Mouse (Mus musculus): ENCODE results near the gene Rad51b.

The Rad51b gene

DNA sequence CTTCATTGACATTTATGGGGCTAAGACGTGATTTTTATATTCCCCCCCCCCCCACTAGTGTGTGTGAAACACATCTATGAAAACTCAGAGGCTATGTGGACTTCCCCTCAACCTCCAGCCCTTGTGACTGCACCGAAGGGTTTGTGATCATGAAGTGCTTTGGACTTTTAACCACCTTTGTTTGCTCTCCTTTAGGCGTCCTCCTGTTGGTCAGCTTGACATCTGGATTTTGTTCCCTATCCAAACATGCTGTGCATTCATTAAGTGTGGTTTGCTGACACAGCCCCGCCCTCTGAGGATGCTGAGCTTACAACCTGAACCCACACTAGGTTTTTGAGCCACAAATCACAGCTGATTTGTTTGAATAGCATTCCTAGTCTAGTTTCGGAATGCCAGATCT lies 502.3 kb downstream of the Rad51b start:
- no peak for DNase-seq (ENCODE audit: low read depth, low spot score)

DNA sequence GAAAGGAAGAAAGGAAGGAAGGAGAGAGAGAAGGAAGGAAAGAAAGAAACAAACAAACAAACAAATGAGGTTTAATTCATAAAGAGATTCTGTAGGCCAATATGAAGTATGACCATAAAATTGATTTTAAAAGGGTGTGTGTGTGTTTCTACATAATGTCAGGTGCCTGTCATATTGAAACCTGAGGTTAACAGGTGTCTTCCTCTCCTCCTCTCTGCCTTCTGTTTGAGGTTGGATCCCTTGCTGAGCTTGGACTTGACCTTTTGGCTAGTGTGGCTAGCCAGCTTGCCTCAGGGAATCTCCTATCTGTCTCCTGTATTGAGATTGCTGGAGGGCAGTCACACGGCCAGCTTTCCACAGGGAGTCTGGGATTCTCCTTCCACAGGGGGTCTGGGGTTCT lies 506.6 kb downstream of the Rad51b start:
- DNase-seq (ENCODE audit: low read depth, low spot score): no peak

DNA sequence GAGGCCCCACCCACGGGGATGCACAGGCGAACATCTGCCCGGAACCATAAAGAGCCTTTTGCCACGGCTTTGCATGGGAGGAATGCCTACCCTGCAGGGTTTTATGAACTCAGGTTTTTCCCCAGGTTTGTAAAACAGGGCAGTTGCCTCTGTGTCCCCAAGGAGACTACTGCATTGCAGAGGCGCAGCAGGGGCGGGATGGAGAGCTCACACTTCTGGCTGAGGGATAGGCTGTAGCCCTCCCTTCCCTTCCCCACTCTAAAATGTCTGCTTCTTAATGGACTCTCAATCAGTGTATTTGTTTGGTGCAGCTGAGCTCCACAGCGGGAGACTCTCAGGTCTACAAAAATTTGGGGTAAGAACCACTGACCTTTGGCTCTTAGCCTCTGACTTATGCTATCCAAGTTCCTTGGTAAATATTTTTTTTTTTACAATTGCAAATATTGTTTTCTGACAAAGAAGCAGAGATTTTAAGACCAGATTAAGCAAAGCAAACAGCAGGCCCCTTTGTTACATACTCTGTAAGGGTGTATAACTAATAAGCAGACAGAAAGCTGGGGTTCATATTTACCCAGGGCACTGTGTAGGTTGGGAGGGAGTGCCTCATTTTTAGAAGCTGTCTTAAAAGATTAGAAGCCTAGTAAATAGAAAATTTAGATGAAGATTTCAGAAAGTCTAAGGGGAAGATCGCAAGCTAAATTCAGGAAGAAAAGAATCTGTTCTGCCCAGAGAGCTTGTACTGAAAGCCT lies 507.9 kb downstream of the Rad51b start:
- DNase-seq (ENCODE audit: low read depth, low spot score): no peak

DNA sequence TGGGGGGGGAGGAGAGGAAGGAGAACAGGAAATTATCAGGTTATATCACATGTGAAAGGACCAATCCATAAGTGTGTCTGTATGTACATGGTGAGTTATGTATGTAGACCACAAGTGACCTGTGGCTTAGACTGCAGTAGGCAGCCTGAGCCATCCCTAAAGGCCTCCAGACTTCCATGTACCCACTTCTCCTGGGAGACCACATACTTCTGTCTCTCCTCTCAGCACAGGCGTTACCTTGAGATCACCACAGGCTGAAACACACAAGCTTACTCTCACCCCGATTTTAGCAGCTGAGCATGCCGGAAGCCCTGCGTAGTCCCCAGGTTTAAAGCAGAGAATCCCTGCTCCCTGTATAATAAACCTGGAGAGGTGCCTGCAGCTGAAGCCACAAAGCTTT lies 509.9 kb downstream of the Rad51b start:
- no peak for DNase-seq (ENCODE audit: low read depth, low spot score)

DNA sequence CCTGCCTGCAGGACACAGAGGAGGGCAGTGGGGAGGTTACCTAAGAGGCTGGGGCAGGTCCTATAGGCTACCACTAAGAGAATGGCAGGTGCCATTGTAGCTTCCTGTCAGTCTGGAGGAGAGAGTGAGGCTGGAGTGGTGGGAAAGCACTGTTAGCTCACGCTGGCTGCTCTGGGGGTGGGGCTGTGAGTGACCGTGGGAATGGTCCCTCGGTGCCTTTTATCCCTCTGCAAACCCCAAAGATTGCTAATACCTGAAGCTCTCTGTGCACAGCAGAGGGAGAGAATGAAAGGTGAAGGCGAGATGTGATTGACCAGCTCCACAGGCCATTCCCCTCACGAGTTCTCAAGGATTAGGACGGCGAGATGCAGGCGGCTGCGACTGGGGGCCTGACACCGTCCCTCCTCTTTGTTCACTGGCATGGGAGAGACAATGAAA lies 510.3 kb downstream of the Rad51b start:
- no peak for DNase-seq (ENCODE audit: low read depth, low spot score)

DNA sequence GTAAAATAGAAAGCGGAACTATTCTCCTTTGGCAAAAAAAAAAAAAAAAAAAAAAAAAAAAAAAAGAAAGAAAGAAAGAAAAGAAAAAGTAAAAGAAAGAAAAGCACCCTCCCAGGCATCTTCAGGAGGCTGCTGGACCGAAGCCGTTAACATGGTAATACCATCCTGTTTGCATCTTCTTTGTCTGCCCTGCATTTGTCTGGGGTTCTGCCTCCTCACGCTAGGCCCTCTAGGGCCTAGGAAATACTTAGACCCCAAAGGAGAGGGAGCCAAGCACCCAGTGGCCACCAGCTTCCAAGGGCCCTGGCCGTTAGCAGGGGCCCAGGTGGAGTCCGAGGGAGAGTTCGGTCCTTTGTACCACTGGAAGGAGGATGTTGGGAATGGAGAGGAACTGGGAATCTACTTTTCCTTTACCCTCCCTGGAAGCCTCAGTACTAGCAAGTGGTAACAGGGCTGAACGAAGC lies 510.9 kb downstream of the Rad51b start:
- no peak for DNase-seq (ENCODE audit: low read depth, low spot score)

DNA sequence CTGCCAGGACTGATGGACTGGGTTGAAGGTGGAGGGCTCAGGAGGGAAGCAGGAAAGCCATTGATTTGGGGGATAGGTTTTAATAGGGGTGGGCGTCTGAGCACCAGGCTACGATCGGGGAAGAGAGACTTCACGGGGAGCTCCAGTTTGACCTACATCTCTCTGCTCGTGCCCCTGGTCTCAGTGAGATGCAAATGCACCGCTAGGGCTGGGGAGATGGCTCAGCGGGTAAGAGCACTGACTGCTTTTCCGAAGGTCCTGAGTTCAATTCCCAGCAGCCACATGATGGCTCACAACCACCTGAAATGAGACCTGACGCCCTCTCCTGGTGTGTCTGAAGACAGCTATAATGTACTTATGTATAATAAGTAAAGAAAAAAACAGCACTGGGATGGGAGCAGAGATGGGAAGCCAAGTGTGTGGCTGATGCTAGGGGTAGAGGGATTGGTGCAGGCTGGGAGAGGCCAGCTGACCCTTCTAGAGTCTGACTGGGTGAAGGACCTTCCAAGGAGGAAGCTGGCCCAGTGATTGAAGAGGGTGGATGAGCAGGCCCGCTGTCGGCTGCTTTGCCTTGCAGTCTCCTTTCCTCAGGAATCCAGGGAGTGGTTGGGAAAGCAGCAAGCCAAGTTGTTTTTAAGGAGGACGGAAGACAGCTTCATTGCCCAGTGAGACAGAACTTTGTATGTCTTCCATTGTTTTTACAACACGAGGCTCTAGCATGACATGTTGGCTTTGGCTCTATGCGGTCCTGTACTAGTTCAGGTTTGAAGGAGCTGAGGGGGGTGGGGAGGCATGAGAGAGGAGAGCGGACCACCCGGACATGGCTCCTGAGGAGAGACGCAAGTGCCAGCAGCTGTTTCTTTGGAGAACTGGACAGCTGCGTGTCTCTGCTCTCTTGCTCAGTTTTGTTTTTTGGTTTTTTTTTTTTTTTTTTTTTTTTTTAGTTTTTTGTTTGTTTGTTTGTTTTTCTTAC lies 511.6 kb downstream of the Rad51b start:
- DNase-seq (ENCODE audit: low read depth, low spot score): no peak

DNA sequence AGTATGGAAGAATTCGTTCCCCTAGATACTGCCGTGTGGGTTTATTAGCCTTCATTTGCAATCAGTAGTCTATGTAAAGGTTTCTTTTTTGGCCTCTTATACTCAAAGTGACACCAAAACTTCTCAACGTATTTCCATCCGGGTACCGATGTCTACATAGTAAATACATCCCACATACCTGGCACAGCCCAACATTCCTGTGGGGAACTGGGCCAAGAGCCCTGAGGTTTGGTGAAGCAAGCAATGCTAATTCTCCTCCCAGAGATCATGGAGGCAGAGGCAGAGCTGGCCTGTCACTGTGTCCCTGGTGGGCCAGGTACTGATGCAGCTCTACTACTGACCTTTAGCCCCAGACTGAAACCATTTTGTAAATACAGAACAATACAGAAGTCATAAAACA lies 512.4 kb downstream of the Rad51b start:
- DNase-seq (ENCODE audit: low read depth, low spot score): no peak

DNA sequence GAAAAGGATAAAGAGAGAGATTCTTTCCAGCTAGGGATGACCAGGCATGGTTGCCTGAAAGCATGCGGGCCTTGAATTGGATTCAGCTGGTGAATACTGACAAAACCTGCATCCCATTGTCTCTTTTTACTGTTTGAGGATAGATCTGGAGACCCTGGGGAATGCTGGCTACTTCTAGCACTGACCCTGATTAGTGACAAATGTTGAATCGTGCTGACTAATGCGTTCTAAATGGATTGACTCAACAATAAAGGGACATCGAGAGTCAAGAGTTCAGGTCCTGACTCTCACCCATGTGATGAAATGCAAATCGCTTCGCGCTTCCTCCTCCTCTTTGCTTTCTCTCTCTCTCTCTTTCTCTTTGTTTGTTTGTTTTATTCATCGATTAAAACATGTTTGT lies 515.3 kb downstream of the Rad51b start:
- no peak for DNase-seq (ENCODE audit: low read depth, low spot score)

DNA sequence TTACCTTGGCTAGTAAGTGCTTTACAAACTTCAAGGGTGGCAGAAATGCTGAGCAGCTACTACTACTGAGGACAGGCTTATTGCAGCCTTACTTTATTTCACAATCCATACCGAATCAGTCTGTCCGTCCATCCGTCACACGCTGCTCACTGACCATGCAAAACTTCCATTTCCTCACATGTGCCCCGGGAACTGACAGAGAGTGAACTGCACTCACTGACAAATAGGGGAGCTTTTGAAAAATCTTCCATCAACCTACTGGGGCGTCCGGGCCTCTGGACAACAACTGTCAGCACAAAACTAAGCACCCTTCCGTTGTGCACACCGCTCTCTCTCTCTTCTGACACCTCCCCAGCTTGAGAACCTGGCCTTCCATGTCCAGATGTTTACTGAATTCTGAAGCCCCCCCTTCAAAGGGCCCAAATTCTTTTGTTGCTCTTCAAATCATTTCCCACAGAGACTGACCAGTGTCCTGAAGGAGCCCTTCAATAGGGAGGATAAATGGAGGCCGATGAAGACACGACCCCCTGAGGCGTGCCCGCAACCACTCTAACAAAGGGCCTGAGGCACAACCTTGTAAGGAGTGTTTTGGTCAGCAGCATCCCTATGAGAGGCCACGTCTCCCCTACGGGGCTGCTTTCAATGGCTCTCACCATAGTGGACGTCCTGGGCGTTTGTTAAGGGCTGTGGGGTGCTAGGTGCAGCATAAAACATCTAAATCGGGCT lies 515.9 kb downstream of the Rad51b start:
- no peak for DNase-seq (ENCODE audit: low read depth, low spot score)

DNA sequence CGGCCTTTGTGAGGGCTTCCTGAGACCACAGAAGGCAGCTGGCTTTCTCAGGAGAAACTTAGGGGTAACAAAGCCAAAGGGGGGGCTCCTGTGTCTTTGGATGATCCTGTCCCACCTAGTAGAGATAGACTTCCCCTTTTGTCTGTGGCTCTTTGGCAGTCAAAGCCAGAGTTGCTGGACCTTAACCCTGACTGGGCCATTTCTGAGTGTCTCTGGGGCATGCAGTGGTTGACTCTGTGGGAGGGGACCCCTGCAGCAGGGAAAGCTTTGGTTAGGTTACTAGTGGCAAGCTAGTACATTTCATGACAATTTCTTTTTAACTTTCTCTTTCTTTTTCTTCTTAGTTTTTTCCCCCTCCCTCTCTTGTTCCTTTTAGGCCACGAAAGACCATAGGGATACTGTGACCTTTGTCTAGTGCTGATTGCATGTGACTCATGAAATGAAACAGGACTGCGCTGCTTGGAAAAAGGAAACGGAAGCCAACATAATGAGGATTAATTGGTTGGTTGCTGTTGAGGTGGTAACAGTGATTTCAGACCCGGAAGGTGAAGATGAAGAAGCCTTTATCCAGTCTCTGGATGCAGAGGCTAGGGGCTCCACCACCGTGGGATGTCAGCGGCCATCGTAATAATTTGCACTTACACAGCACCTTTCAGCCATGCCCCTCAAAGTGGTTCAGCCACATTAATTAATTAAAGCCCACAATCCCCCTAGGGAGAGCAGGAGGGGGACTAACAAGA lies 516.7 kb downstream of the Rad51b start:
- no peak for DNase-seq (ENCODE audit: low read depth, low spot score)

DNA sequence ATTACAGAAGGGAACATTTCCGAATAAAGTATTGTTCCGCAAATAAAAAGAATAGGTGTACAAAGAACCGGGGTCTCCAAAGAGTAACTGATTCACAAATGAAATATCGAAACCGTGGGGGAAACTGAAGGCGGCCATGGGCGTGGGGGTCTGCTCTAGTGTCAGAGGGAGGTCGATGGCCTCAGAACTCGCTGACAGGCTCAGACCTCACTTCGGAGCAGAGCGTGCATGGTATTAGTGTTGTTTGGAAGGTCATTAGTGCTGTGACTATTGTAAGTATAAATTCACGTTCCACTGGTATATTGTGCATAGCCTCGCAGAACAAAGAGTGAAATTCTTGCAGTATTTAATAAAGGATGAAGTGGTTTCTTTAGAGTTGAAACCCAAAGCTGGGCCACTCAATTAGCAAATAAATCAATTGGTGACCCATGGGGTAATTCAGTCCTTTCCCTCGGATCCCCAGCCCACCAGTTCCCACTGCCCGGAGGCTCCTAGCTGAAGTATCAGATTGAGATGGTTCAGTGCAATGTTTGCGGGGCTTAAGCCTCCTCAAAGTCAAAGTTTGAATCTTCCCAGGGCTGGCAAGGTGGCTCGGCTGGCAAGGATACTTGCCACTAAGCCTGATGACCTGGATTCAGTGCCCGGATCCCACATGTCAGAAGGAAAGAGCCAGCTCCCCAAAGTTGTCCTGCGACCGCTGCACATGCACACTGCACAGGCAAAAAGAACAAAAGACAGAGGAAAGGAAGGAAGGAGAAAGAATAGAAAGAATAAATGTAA lies 517.4 kb downstream of the Rad51b start:
- no peak for DNase-seq (ENCODE audit: low read depth, low spot score)

DNA sequence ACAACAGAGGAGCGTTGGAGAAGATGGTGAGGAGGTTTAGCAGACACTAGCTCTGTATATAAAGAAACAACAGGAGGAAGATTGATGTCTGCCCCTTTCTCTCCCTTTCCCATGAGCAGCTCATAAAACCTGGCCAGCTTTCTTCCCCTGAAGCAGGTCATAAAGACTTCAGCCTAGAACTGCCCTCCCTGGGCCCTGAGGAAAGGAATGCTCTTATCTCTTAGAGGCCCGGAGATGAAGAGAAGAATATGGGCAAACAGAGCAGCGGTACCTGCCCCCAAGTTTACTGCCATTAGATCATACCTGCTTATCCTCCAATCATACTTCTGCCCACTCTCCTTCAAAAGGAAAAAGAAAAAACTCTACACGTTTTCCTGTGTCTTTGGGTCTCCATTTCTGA lies 519.2 kb downstream of the Rad51b start:
- DNase-seq (ENCODE audit: low read depth, low spot score): no peak

DNA sequence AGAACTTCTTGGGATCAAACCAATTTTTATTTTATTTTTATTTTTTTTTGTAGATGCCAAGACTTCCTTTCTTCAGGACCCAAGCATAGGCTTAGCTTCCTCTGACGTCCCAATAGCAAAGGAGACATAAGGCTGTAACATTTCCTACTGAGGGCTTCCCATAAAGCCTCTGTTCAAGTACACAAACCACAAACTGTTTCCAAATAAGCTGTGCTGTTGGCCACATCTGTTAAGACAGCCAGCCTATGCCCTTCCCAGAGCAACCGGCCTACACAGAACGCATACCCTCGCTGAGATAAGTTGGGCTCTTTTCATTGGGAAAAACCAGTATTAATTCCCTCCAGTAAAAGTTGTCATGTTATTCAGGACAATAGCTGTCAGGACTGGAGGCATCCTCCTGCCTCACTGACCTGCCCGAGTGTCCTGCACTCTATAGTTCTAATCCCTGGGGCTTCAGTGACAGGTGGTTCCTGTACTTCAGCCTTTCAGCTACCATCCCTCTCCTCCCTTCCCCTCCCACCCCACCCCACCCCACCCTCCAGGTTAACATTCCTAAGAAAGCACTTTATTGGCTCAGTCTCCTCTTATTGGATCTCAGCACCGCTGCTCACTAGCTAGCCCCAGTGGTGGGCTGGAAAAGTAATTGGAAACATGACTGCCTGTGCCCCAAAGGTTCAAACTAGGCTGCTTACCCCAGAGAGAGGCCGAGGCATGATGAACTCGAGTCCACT lies 523.3 kb downstream of the Rad51b start:
- no peak for DNase-seq (ENCODE audit: low read depth, low spot score)

DNA sequence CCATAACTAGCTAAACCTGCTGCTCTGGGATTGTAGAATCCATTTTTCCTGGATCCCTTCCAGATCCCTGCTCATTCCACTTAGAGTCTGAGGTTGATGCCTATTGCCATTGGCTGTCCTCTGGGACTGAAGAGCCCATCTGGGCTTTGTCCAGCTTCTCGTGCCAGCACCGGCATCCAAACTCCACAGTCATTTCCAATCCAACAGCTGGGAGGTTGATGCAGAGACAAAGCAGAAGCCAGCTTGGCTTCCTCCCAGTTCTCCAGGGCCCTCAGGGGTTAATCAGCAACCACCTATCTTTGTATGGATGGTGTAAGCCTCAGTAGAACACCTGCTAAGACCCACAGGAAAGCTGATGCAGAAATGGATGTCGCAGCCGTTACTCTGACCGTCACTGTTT lies 524.8 kb downstream of the Rad51b start:
- no peak for DNase-seq (ENCODE audit: low read depth, low spot score)

DNA sequence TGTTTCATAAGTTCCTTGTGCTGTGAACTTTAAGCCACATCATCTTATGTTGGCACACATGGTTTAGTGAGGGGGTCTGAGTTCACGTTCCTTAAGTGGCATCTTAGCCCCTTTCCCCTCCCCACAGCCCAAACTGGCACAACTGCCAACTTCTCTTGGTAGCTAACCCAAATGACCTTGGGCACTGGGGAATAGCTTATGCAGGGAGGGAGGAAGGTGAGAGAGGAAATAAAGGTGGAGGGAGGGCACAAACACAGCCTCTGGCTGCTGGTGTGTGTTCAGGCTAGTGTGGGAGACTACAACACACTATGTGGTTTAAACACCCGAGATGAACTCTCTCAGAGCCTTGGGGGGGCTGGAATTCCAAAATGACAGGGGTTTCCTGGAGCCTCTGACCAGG lies 525.3 kb downstream of the Rad51b start:
- no peak for DNase-seq (ENCODE audit: low read depth, low spot score)

DNA sequence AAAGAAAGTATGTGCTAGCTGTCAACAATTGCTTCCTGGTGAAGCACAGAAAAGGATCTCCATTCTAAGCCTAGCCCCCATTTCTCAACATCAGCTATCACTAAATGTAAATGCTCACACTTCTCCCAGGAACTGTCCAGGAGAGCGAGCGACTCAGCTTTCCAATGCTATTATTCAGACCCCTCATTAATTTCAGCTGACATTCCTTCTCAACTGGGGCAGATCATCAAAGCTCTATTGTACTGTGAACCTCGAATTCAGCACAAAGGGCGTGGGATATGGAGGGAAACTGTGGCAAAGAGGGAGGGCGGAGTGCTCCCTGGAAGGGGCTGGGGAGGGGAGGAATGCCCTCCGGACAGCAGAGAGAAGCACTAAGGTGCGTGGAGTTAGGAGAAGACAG lies 528.8 kb downstream of the Rad51b start:
- no peak for DNase-seq (ENCODE audit: low read depth, low spot score)

DNA sequence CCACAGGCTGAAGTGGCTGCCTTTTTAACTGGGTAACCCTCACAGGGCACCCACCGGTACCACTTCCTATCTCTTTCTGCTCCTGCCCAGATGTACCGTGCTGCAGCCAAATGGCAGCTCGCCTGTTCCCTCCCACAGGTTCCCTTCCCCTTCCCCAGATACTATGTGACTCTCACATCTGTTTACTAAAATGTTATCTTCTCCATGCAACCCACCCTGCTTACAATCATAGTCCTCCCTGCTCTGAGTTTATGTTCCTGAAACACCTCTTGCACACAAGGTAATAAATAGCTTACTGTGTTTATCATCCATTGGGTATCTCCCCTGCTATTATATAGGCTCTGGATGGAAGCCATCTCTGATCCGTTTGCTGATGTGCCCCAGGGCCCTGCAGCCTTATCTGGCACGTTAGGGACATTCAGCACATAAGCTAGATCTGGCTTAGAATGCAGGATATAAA lies 530.2 kb downstream of the Rad51b start:
- no peak for DNase-seq (ENCODE audit: low read depth, low spot score)

DNA sequence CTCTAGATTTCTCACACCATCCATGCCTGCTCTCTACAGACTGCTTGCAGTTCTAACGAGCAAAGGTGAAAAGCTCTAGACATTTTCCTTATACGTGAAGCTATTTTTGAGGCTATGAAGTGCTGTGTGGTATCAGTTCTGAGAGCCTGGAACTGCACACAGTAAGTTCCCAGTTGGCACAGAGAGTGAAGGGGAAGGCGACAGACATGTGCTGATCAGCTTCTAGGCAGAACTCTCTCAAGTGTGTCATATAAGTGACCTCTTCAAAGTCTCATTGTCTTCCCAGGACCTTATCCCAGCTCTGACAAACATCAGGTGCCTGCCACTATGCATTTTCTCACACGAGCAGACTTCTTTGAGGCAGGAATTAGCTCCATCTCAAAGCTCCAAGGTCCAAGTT lies 530.7 kb downstream of the Rad51b start:
- no peak for DNase-seq (ENCODE audit: low read depth, low spot score)

DNA sequence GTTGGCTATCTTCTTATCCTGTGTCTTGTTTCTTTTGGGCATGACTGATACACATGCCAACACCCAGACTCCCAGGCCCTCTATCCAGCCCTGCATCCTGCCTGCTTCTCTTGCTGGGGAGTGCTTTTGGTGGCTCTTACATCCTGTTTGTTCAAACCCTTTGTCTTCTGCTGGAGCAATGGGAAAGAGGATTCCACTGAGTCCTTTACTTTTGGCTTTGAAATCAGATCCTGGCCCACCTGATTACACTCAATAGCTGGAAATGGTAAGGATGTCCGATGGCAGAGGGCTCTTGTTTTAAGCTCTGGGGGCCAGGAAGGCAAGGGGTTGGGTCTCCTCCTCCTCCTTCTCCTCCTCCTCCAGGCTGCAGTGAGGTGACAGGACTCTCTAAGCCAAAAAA lies 533.6 kb downstream of the Rad51b start:
- DNase-seq (ENCODE audit: low read depth, low spot score): no peak

Data from retina, adult 2 months (tissue).